Mouse (Mus musculus): ENCODE results near the gene 4931406P16Rik.

The 4931406P16Rik gene

GRCm38 (mm10) chr7:34250738-34251137 lies 62.6 kb downstream of the 4931406P16Rik start, which contains the start of gene Gm6096:
TSS of gene Gm6096 (plus strand) at chr7:34251038.
- DNase-seq (ENCODE audit: low read depth, low spot score) = no peak

GRCm38 (mm10) chr7:34246870-34247499 lies 66.4 kb downstream of the 4931406P16Rik start:
- peak; percentile 45 for DNase-seq (ENCODE audit: low read depth, low spot score)

GRCm38 (mm10) chr7:34242176-34242575 lies 71.2 kb downstream of the 4931406P16Rik start:
- peak; percentile 64 for DNase-seq (ENCODE audit: low read depth, low spot score)

- no peak for DNase-seq (ENCODE audit: low read depth, low spot score)
Observed at GRCm38 (mm10) chr7:34238086-34238485, 75.3 kb downstream of the 4931406P16Rik start.

- peak; percentile 61 for DNase-seq (ENCODE audit: low read depth, low spot score)
Observed at GRCm38 (mm10) chr7:34235602-34236001, 77.7 kb downstream of the 4931406P16Rik start.

GRCm38 (mm10) chr7:34234610-34235561 lies 78.5 kb downstream of the 4931406P16Rik start:
- peak; percentile 34 for DNase-seq (ENCODE audit: low read depth, low spot score)

GRCm38 (mm10) chr7:34233909-34234609 lies 79.3 kb downstream of the 4931406P16Rik start:
- peak; percentile 99 for DNase-seq (ENCODE audit: low read depth, low spot score)

- DNase-seq (ENCODE audit: low read depth, low spot score) = no peak
Observed at GRCm38 (mm10) chr7:34232785-34233725, 80.3 kb downstream of the 4931406P16Rik start.

GRCm38 (mm10) chr7:34230116-34230515 lies 83.2 kb downstream of the 4931406P16Rik start, which contains the start of gene Gpi1:
TSS of gene Gpi1 (minus strand) at chr7:34230336.
- DNase-seq (ENCODE audit: low read depth, low spot score) = peak; percentile 88

- peak; percentile 75 for DNase-seq (ENCODE audit: low read depth, low spot score)
Observed at GRCm38 (mm10) chr7:34229691-34230111, 83.7 kb downstream of the 4931406P16Rik start.

GRCm38 (mm10) chr7:34229153-34229552 lies 84.2 kb downstream of the 4931406P16Rik start:
- DNase-seq (ENCODE audit: low read depth, low spot score) = peak; percentile 37

GRCm38 (mm10) chr7:34228641-34229040 lies 84.7 kb downstream of the 4931406P16Rik start:
- DNase-seq (ENCODE audit: low read depth, low spot score) = no peak

GRCm38 (mm10) chr7:34226846-34227245 lies 86.5 kb downstream of the 4931406P16Rik start:
- DNase-seq (ENCODE audit: low read depth, low spot score) = no peak

GRCm38 (mm10) chr7:34226086-34226485 lies 87.3 kb downstream of the 4931406P16Rik start:
- no peak for DNase-seq (ENCODE audit: low read depth, low spot score)

GRCm38 (mm10) chr7:34224308-34224707 lies 89.0 kb downstream of the 4931406P16Rik start:
- no peak for DNase-seq (ENCODE audit: low read depth, low spot score)

- DNase-seq (ENCODE audit: low read depth, low spot score) = peak; percentile 47
Observed at GRCm38 (mm10) chr7:34222340-34222739, 91.0 kb downstream of the 4931406P16Rik start.

- DNase-seq (ENCODE audit: low read depth, low spot score) = no peak
Observed at GRCm38 (mm10) chr7:34221594-34222250, 91.6 kb downstream of the 4931406P16Rik start.

- DNase-seq (ENCODE audit: low read depth, low spot score) = no peak
Observed at GRCm38 (mm10) chr7:34218496-34218895, 94.9 kb downstream of the 4931406P16Rik start.

- no peak for DNase-seq (ENCODE audit: low read depth, low spot score)
Observed at GRCm38 (mm10) chr7:34216474-34216873, 96.9 kb downstream of the 4931406P16Rik start.

- DNase-seq (ENCODE audit: low read depth, low spot score) = no peak
Observed at GRCm38 (mm10) chr7:34215481-34215880, 97.9 kb downstream of the 4931406P16Rik start.

Measured in R1 (cell line).